Mouse (Mus musculus): ENCODE results near the gene Relch.
"Not testable (repeated sequence)": the region's sequence is repeated elsewhere in the genome, so short reads cannot be mapped to it uniquely, and the experiment has no call there.

Relch gene

DNA sequence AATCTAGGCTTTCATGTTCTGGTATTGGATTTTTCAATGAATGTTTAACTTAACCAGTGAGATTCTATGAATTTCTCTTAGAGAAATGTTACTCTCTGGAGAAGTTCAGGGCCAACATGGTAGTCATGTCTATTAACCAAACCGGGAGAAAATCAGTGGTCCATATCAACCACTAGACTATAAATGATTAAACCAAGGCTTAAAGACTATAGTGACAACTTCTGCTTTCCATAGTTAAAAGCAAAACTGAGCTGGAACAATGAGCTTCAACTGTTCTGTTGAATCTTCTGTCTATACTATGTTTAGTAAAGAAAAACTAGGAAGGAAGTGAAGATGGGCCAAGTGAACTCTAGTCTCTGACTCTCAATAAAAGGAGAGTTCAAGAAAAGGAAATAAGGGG is 82.8 kb downstream of the Relch start:
- no peak for DNase-seq (ENCODE audit: low spot score in 2 of 2)

DNA sequence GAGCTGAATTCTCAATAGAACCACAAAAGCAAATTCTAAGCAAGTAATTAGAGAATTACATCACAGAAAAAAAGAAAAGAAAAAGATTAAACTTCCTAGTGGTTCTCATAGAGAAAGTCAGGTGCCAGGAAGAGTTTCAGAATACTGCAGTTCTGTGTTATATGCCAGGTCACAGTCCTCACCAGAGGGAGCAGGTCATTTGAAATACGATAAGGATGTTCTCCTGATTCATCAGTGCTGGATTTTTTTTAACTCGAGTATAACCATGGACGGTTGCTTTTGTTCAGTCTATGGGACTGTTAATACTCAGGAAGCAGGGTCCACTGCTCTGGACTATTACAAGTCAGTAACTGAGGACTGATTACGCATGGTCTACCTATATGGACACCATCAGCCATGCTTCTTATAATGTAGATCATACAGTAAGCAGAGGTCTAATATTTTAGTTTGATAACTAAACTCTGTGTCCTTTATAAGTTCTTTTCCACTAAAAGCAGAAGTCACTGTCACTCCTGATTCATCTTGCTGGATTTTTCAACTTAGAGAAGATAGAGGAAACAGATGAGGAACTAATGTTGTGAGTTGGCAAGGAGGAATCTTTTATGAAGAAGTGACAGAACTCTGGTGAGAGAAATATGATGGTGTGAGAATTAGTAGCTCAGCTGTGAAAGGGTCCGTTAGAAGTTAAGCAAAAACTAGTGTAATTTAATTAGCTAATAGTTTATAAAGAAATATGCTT is 83.4 kb downstream of the Relch start:
- DNase-seq (ENCODE audit: low spot score in 2 of 2), result no peak

DNA sequence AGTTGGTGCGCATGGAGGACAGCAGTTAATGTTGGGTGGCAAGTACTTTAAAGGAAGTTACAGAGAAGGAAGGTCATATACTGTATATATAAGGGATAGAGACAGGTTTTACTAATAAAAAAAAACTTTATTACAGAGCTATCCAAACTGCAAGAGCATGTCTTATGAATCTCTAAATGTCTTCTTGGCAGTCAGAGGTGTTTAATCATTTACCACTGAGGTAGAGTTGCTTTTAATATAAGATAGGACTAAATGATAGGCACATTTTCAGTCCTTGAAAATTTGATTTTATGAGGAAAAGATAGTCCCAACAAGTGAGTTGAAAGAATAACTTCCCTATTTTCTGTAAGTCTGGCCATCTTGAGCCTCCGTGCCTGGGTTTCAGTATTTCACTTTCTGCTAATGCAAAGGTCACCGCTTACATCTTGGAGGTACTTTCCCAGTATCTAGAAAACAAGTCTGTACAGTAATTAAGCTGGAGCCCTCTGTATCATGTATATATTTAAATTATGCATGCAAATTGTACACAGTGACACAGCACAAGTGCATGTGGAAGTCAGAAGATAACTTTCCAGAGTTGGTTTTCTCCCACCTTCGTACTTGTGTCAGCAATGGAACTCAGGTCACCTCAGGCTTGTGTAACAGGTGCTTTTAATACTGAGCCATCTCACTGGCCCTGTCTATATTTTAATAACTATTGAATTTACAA is 84.6 kb downstream of the Relch start:
- DNase-seq (ENCODE audit: low spot score in 2 of 2), result no peak

DNA sequence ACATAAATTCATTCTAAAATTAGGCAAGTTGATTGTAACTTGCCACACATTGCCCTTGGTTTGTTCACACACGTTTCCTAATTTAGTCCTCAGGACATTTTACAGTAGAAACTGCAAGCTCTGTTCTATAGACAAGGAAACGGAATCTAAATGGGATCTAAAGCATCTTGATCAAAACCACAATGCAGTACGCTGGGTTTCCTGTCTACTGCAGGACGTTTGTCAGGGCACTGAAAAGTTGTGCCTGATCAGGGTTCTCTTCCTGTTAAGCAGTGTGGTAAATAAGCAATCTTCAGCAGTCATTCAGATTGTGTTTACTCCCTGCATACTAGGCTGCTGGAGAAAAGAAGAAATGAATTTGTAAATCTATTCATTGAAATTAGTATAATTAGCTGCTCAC is 88.5 kb downstream of the Relch start:
- DNase-seq (ENCODE audit: low spot score in 2 of 2), result no peak

DNA sequence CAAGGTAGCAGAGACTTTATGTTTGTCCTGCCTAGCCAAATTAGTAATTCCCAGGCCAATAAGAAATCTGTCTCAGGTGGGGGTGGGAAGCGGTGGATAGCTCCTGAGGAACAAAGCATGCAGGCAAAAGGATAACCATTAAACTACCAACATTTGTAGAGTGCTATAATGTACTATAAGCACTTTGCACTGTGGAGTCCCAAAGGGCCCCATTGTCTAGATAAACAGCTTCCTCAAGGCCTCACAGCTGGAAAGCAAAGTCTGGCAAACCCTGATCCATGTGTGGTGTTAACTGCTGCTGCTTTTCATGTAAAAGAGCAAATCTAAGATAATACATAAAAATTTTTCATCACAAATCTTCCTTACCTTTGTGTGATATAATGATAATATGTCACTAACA is 89.3 kb downstream of the Relch start:
- DNase-seq (ENCODE audit: low spot score in 2 of 2), result no peak

DNA sequence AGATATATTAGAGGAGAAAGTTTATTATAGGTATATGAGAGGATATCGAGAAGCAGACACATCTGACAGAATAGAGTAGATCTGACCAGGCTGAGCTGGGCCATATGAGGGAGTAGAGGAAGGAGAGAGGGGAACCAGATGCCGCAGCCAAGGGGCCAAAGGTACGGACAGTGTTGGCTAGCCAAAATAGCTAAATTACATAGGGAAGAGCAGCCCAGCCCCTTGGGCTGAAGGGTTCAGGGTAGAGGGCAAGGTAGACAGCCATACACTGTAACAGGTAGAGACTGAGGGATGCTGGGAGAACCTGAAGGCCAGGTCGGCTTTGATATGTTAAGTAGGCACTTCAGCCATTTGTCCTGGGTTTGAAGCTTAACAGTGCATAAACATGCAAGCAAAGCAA is 95.1 kb downstream of the Relch start:
- DNase-seq (ENCODE audit: low spot score in 2 of 2), result no peak

DNA sequence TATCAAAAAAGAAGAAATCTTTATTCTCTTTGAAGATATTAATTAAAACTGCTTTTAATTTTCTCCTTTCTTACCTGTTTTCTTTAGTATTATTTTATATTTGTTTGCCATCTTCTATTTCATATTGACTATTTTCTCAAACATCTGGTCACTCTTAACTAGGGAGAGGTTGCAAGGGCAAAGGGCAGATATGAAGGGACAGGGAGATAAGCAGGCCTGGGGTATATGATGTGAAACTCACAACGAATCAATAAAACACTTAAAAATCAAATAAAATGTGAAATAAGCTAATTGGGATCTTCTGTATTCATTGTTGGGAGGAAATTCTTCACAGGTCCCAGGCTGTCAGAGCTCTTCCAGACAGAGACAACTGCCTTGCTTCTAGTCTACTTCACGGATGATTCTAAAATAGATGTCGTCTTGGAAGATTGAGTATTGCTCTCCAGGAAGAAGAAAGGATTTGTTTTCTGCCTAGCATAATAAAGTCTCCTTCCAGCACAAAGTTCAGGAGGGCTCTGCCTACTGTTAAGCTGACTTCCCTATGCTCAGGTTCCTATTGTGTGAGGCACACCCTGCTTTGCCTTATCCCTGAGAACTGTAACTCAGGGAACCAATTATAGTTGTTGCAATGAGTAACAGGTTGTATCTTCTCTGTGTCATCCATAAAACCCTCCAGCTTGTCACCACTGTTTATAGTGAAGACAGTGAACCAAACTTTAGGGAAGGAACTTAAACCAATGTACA is 95.9 kb downstream of the Relch start:
- DNase-seq (ENCODE audit: low spot score in 2 of 2), result no peak

DNA sequence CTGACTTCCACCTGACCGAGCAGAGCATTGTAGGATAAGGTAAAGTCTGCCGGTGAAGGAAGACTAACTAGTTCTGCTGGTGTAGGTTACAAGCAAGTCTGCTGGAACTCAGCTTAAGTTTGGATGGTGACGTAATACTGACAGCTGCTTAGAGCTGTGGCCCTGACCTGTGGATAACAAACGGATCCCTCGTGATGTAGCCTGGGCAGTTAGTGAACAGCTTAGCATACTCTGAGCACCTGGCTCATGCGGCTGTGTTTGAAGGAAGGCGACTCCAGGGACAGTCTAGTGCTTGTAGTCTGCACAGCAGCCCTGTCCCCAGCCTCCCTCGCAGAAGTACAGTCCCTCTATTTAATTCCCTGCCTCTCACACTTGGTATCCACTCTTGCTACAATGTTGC is 101.9 kb downstream of the Relch start:
- no peak for DNase-seq (ENCODE audit: low spot score in 2 of 2)

DNA sequence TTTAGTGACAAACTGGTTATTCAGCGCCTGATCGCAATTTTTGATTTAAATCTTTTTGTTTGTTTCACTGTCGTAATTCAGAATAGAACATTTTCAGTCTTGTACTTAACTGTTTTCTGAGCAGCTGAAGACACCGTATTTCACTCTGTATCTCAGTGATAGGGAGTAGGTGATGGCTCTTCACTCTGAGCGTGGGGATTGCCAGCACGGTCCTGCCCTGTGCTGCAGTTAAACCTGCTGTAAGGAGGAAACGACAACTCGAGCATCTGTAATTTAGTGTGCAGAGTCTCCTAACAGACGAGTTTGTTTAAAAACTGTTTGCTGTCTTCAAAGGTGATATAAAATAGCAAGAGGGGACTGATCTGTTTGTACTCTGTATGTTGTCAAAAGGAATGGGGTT is 102.4 kb downstream of the Relch start:
- DNase-seq (ENCODE audit: low spot score in 2 of 2), result not testable (repeated sequence)

DNA sequence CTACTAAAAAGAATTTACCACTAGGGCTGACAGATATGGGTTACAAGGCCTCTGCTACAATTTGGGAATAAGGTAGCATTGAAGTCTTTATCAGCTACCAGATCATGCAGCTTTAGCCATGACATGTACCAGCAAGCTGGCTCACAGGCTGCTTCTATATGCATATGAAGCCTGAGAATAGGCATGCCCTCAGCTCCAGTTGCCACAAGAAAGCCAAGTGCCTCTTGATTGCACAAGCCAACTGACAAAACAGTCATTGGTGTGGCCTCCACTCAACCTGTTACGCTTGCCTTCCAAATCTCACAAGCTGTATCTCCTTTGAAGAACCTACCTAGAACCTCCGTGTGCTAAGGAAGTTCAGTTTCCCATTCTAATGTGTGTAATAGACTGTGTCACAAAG is 104.7 kb downstream of the Relch start:
- no peak for DNase-seq (ENCODE audit: low spot score in 2 of 2)

DNA sequence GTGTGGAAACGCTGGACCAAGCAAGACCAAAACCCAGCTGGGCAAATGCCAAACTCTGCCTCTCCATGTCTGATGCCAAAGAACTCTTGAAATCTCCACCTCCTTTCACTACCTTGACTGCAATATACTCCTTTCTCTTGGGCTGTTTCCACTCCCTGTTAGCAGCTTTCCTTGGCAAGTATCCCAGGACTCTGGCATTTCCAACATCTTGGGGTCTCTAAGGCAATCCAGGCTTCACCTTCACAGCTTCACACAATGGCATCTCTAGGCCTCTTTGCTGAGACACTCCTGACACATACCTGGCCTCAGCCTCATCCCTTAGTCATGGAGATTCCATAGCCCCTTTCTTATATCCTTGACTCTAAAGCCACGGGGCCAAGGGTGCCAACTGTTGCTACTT is 107.0 kb downstream of the Relch start:
- DNase-seq (ENCODE audit: low spot score in 2 of 2), result no peak

DNA sequence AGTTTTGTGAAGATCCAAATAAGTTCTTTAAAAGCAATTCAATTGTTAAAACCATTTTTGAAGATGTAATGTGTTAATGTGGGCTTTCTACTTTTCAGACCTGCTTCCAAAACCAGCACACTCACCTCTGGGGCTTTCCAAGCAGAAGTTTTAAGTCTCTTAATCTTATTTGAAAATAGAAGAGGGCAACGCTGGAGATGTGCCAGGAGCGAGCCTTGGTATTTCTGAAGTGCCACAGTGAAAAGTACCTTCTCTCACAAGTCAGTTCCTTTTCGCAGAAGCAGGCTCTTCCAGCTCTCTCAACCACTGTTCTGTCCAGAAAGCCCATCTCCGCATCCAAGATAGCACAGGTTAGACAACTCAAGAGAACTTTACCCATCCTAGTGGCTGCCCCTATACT is 112.8 kb downstream of the Relch start:
- no peak for DNase-seq (ENCODE audit: low spot score in 2 of 2)

DNA sequence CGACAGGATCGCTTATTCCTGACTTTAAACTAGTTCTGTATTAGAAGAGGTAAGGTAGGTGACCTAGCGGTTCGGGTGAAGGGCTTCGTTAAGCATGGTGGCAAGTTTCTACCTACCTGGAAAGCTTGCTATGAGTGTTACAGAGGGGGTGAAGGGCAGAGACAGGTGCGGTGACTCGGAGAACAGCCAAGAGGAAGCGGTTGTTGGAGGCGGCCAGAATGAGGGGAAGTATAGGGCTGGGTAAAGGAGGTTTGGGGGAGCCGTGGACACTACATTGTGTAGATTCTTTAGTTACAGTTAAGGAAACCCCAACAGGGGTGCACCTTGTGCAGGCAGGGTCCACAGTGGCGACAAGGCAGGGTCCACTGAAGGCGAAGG is 116.4 kb downstream of the Relch start:
- no peak for DNase-seq (ENCODE audit: low spot score in 2 of 2)

DNA sequence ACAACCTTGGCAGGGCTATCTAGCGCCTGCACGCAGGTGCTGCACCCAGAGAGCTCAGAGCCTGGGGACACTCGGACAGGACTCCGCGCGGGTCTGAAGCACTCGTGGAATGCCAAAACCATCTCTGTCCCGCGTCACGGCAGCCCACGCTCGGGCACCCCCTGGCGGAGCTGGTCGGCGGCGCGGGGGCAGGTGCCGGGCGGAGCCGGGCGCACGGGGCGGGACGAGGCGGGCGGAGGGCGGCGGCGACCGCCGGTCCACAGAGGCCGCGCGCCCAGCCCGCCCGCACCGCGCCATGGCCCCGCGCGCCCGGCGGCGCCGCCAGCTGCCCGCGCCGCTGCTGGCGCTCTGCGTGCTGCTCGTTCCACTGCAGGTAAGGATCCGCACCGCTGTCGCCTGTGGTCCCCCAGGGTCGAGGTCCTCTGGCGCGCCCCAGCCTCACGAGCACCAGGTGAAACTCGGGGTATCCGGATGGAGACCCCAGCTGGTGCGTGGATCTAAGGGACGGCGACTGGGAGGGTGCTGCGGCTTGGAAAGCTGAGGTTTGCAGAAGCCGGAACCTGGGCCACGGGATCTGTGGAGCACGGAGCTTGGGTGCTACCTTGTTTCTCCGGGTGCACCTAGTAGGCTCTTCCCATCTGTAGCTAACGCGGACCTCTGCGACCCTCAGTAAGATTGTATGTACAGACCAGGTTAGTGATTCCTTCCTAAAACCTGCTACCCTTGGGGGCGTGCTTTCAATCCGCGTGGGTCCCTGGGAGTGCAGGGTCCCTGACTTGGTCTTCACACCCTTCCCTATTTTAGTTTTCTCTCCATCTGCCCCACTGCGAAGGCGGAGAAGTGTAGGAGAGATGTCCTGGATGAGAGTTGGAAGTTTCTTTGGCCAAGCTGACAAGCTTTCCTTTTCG is 117.0 kb downstream of the Relch start, which contains the start of gene Tnfrsf11a:
TSS of gene Tnfrsf11a (plus strand) at position 262 of the 908 bp plus-strand sequence.
- DNase-seq (ENCODE audit: low spot score in 2 of 2), result peak; percentile 30 to 66

DNA sequence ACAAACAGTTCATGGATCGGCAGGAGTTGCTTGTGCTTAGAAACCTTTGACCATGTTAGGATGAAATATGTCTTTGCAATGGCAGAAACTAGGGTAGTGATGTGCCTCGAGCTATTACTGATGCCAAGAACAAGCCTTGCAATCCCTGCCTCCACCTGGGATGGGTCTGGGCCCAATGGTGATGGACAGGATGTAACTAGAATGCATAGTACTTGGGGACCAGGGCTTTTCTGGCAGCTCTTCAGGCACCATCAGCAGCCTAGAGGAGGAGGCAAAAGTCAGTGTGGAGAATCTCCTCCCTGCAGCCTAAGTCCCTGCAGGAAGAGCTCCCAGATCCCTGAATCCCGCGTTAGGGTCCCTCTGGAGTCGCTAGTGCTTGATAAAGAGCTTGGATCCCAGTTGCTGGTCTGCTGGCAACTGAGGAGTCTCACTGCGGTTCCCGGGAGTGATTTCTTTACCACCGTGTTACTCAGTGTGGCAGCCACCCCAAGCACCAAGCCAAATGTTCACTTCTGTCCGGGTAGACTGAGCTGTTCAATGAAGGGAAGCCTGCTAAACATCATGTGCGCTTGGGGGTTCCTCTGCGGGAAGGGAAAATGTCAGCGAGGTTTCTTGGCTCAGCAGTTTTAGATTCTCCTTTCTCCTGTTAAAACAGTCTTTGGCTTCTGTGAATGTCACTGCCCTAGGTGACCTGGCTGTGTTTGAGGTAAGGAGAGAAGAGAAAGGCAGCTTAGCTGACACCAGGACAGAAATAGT is 117.9 kb downstream of the Relch start:
- no peak for DNase-seq (ENCODE audit: low spot score in 2 of 2)

DNA sequence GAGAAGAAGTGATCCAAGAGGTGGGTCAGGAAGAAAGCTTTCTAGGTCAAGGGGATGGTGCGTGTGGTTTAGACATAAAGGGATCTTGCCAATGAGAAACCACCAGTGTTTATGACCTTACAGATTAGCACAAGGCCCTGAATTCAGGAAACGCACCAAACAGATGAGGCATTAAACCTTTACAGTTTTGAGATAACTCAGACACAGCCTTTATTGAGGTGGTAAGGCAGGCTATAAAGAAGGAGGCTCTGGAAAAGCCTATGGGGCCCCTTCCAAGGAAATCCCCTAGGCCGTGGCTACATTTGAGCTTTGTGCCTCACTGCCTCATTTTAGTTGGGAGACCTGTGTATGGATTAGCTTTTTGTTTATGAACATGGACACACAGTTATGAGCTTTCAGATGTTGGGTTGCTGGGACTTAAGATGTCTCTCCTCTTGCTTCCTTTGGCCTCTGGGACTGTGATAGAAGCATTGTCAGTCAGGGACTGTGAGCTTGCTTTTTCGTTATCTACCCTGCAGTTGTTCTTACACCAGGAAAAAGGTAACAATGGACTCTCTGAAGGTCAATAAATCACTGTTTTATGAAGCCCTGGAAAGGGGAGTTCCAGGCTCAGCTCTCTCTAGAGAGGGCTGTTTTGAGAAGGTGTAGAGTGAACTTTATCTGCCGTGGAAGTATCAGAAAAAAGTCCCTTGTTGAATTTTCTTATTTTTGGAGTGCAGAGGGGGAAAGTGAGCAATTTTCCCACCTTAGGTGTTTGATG is 120.8 kb downstream of the Relch start:
- DNase-seq (ENCODE audit: low spot score in 2 of 2), result no peak

DNA sequence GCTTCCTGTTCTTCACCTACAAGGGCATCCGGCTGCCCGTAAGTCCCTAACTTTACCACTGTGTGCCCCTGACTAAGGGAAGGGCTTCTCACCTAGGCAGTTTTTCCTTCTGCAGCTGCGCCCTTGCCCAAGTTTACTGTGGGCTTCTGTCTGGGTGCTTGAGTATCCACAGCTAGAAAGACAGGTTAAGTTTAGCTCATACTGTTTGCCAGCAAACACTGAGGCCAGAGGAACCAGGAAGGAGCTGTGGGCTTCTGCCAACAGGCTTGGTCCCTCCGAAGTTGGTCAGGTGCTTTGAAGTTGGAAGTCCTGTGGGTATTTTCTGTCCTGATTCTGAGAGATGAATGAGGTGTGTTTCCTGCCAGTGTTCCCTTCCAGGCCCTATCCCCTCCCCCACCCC is 121.5 kb downstream of the Relch start:
- no peak for DNase-seq (ENCODE audit: low spot score in 2 of 2)

DNA sequence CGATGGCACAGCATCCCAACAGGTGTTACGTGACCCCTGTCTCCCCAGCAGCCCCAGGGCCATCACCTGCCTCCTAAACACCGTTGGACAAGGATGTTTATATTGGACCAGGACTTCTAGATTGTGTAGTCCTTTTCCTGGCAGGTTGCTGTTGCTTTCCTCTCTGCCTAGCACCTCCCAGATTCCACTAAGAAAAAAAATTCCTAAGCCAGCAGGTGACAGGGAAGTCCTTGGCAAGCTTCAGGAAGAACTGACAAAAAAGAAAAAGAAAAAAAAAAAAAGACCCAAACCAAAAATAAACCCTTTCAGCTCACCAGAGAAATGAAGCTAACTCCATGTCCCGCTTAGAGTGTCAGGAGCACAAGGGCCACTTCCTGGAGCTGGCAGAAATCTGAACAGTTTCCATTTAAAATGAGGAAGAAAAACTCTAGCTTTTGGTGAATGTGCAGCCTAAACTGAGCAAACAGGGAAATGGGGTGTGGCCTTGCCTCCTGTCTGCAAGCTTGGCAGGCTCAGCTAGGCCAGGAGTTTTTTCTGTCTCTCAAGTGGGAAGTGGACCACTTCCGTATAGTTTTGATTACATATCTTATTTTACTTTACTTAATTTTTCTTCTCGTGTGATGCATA is 123.2 kb downstream of the Relch start:
- no peak for DNase-seq (ENCODE audit: low spot score in 2 of 2)

DNA sequence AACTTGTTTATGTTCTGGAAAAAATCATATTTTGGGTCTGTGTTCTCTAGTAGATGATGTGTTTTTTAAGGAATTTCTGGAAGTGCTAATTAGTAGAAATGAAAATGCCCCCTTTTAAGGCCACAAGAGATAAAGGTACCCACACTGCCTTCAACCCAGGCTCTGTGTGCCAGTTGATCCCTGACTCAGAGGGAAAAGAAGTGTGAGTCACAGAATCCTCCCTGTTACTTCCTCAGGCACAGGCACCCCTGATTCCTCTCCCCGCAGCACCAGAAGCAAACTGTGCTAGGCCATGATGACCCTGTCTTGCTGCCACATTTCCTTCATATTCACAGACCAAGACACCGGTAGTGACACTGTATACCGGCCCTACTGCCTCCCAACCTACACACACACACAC is 126.4 kb downstream of the Relch start:
- DNase-seq (ENCODE audit: low spot score in 2 of 2), result no peak

DNA sequence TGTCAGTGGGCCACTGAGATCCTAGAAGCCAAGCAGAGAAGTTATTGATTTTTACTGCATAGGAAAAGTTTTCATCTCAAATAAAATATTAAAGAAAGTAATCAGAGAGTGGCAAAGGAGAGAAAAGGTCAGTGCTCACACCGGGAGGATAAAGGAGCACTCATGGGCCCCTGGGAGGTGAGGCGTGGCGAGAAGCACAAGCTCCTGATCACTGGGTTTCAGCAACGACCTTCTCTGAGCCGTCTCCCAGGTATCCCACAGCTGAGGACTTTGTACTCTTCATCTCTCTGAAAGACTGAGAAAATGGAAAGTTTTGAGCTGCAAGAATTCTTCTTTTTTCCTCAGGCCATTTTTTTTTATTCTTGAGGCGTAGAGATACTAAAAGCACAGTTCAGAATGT is 131.0 kb downstream of the Relch start:
- no peak for DNase-seq (ENCODE audit: low spot score in 2 of 2)

All from cerebellum, postnatal 4 days (tissue).